Mouse (Mus musculus): ENCODE data around the gene Polr1e. TPM values are rescaled to one million over a fixed set of nuclear protein-coding genes. Genes with fewer than 3 reads are reported as not detected.
"Not testable (repeated sequence)": the region's sequence is repeated elsewhere in the genome, so short reads cannot be mapped to it uniquely, and the experiment has no call there.

Polr1e gene
- total and polyA plus RNA-seq, 3 experiments = 37.2 to 87.7 (median 78.6) TPM

GRCm38 (mm10) chr4:45067742-45068141 lies 49.4 kb downstream of the Polr1e start:
- DNase-seq (ENCODE audit: extremely low read depth) = peak; percentile 57
- dilution Hi-C loops (cut with MboI; ENCODE audit: extremely low pct_ligation_motif_present, extremely low pct_unique_long_range_greater_than_20kb, low sequenced_read_pairs) = no loop called here
- in situ Hi-C loops (cut with MboI; ENCODE audit: low pct_ligation_motif_present, low pct_unique_long_range_greater_than_20kb, low sequenced_read_pairs) = no loop called here

GRCm38 (mm10) chr4:45072261-45072973 lies 54.0 kb downstream of the Polr1e start:
- in situ Hi-C loops (cut with MboI; ENCODE audit: low pct_ligation_motif_present, low pct_unique_long_range_greater_than_20kb, low sequenced_read_pairs) = no loop called here
- Histone ChIP-seq H3K27me3 (replicated peaks) (no peaks in the 10 kb centered on the region), H3K9ac (ENCODE audit: insufficient read depth, low read depth) (no peak overlapping the region), H3K4me1 (ENCODE audit: control insufficient read depth in 1 of 2, insufficient read depth in 2 of 2) (peaks cover 3 to 19% of the 10 kb centered on the region in 2 experiments), H3K4me3 (replicated peaks in 1 of 3; ENCODE audit: low read depth in 2 of 3, low read length in 2 of 3, poor library complexity in 1 of 3) (no peak overlapping the region), H3K79me2 (replicated peaks; ENCODE audit: control insufficient read depth, extremely low read depth, insufficient read depth, poor library complexity, severe bottlenecking) (no peaks in the 10 kb centered on the region), H3K4me2 (ENCODE audit: insufficient read depth, low read depth, poor library complexity, severe bottlenecking) (no peak overlapping the region), H3K9me3 (replicated peaks; ENCODE audit: low read length) (no peaks in the 10 kb centered on the region), H3K27ac (ENCODE audit: insufficient read depth, low read depth) (no peak overlapping the region), H3K36me3 (replicated peaks in 1 of 2; ENCODE audit: control insufficient read depth in 1 of 2, insufficient read depth in 1 of 2, low read length in 1 of 2) (no peaks in the 10 kb centered on the region)
- DNase-seq (ENCODE audit: extremely low read depth) = no peak
- TF ChIP-seq MAFK (IDR thresholded peaks at IDR 0.05; ENCODE audit: insufficient replicate concordance, low read length) (no peak), EP300 (IDR thresholded peaks at IDR 0.05; ENCODE audit: low read length) (no peak), MYC (IDR thresholded peaks at IDR 0.05; ENCODE audit: low read depth, low read length) (no peak), IRF4 (IDR thresholded peaks at IDR 0.05; ENCODE audit: low read depth, low read length) (no peak), HCFC1 (IDR thresholded peaks at IDR 0.05; ENCODE audit: low read depth, low read length) (no peak), ZC3H11A (IDR thresholded peaks at IDR 0.05; ENCODE audit: low read depth, low read length) (no peak), SIN3A (IDR thresholded peaks at IDR 0.05; ENCODE audit: low read length) (no peak)
- dilution Hi-C loops (cut with MboI; ENCODE audit: extremely low pct_ligation_motif_present, extremely low pct_unique_long_range_greater_than_20kb, low sequenced_read_pairs) = no loop called here

More at GRCm38 (mm10) chr4:45067742-45068141, 49.4 kb downstream of the Polr1e start:
- Histone ChIP-seq H3K27me3 (replicated peaks) (no peaks in the 10 kb centered on the region), H3K36me3 (replicated peaks in 1 of 2; ENCODE audit: control insufficient read depth in 1 of 2, insufficient read depth in 1 of 2, low read length in 1 of 2) (no peaks in the 10 kb centered on the region), H3K9me3 (replicated peaks; ENCODE audit: low read length) (no peaks in the 10 kb centered on the region), H3K4me2 (ENCODE audit: insufficient read depth, low read depth, poor library complexity, severe bottlenecking) (no peak overlapping the region), H3K9ac (ENCODE audit: insufficient read depth, low read depth) (no peak overlapping the region), H3K4me1 (ENCODE audit: control insufficient read depth in 1 of 2, insufficient read depth in 2 of 2) (peaks cover 3 to 39% of the 10 kb centered on the region in 2 experiments), H3K4me3 (replicated peaks in 1 of 3; ENCODE audit: low read depth in 2 of 3, low read length in 2 of 3, poor library complexity in 1 of 3) (no peak overlapping the region), H3K79me2 (replicated peaks; ENCODE audit: control insufficient read depth, extremely low read depth, insufficient read depth, poor library complexity, severe bottlenecking) (no peaks in the 10 kb centered on the region), H3K27ac (ENCODE audit: insufficient read depth, low read depth) (no peak overlapping the region)
- TF ChIP-seq JUND (conservative IDR thresholded peaks at IDR 0.05; ENCODE audit: low read depth, low read length) (0 out of 2 replicates have a peak, but pooled peaks have one; percentile 2), CHD2 (IDR thresholded peaks at IDR 0.05; ENCODE audit: low read length) (no peak), IRF4 (IDR thresholded peaks at IDR 0.05; ENCODE audit: low read depth, low read length) (0 out of 2 replicates have a peak, but pooled peaks have one; percentile 6)

DNA sequence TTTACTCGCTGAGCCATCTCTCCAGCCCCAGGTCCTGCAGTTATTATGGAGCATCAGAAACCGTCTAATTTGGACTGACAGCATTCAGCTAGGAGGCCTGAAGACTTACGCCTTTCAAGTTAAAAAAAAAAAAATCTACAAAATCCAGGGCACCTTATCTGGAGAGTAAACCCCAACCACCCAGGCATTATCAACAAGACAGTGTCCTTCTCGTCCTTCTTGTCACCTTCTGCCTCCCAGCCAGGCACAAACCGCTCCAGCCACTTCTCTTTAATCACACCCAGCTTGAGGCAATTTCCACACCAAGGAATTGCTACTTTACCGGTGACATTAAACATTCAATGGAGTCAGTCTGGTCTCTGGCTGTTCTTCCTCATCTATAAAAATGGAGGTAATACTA lies 55.2 kb downstream of the Polr1e start:
- Histone ChIP-seq H3K4me2 (ENCODE audit: insufficient read depth, low read depth, poor library complexity, severe bottlenecking) (no peak overlapping the region), H3K9me3 (replicated peaks; ENCODE audit: low read length) (peaks cover 4% of the 10 kb centered on the region), H3K79me2 (replicated peaks; ENCODE audit: control insufficient read depth, extremely low read depth, insufficient read depth, poor library complexity, severe bottlenecking) (no peaks in the 10 kb centered on the region), H3K36me3 (replicated peaks in 1 of 2; ENCODE audit: control insufficient read depth in 1 of 2, insufficient read depth in 1 of 2, low read length in 1 of 2) (no peaks in the 10 kb centered on the region), H3K4me1 (ENCODE audit: control insufficient read depth in 1 of 2, insufficient read depth in 2 of 2) (peaks cover 3 to 10% of the 10 kb centered on the region in 2 experiments; a peak in 3 of 4 replicates), H3K27ac (ENCODE audit: insufficient read depth, low read depth) (no peak overlapping the region), H3K4me3 (replicated peaks in 1 of 3; ENCODE audit: low read depth in 2 of 3, low read length in 2 of 3, poor library complexity in 1 of 3) (no peak overlapping the region), H3K27me3 (replicated peaks) (no peaks in the 10 kb centered on the region), H3K9ac (ENCODE audit: insufficient read depth, low read depth) (no peak overlapping the region)
- no peak for TF ChIP-seq MYC (IDR thresholded peaks at IDR 0.05; ENCODE audit: low read depth, low read length)
- TF ChIP-seq BHLHE40 (IDR thresholded peaks at IDR 0.05; ENCODE audit: low read depth, low read length) = no peak
- TF ChIP-seq HCFC1 (IDR thresholded peaks at IDR 0.05; ENCODE audit: low read depth, low read length) = no peak
- TF ChIP-seq EP300 (IDR thresholded peaks at IDR 0.05; ENCODE audit: low read length) = no peak
- TF ChIP-seq POLR2AphosphoS2 (IDR thresholded peaks at IDR 0.05; ENCODE audit: low read depth, low read length) = no peak
- no peak for TF ChIP-seq MAX (IDR thresholded peaks at IDR 0.05; ENCODE audit: low read length)
- TF ChIP-seq PAX5 (IDR thresholded peaks at IDR 0.05; ENCODE audit: low read length) = no peak
- no peak for TF ChIP-seq MEF2A (IDR thresholded peaks at IDR 0.05; ENCODE audit: borderline replicate concordance, low read depth, low read length)
- TF ChIP-seq RAD21 (IDR thresholded peaks at IDR 0.05; ENCODE audit: low read depth, low read length) = no peak
- TF ChIP-seq ZMIZ1 (IDR thresholded peaks at IDR 0.05; ENCODE audit: low read depth, low read length) = no peak
- no peak for DNase-seq (ENCODE audit: extremely low read depth)
- in situ Hi-C loops (cut with MboI; ENCODE audit: low pct_ligation_motif_present, low pct_unique_long_range_greater_than_20kb, low sequenced_read_pairs) = no loop called here
- dilution Hi-C loops (cut with MboI; ENCODE audit: extremely low pct_ligation_motif_present, extremely low pct_unique_long_range_greater_than_20kb, low sequenced_read_pairs) = no loop called here

- H3K4me1 ChIP-seq (ENCODE audit: control insufficient read depth in 1 of 2, insufficient read depth in 2 of 2); H3K9me3 ChIP-seq (replicated peaks; ENCODE audit: low read length); H3K36me3 ChIP-seq (replicated peaks in 1 of 2; ENCODE audit: control insufficient read depth in 1 of 2, insufficient read depth in 1 of 2, low read length in 1 of 2); H3K27ac ChIP-seq (ENCODE audit: insufficient read depth, low read depth); dilution Hi-C loops (cut with MboI; ENCODE audit: extremely low pct_ligation_motif_present, extremely low pct_unique_long_range_greater_than_20kb, low sequenced_read_pairs); H3K4me3 ChIP-seq (replicated peaks in 1 of 3; ENCODE audit: low read depth in 2 of 3, low read length in 2 of 3, poor library complexity in 1 of 3); H3K9ac ChIP-seq (ENCODE audit: insufficient read depth, low read depth); H3K79me2 ChIP-seq (replicated peaks; ENCODE audit: control insufficient read depth, extremely low read depth, insufficient read depth, poor library complexity, severe bottlenecking); H3K4me2 ChIP-seq (ENCODE audit: insufficient read depth, low read depth, poor library complexity, severe bottlenecking); H3K27me3 ChIP-seq (replicated peaks); DNase-seq (ENCODE audit: extremely low read depth); in situ Hi-C loops (cut with MboI; ENCODE audit: low pct_ligation_motif_present, low pct_unique_long_range_greater_than_20kb, low sequenced_read_pairs): not testable (repeated sequence)
Observed at GRCm38 (mm10) chr4:45081041-45081440, 62.7 kb downstream of the Polr1e start.
